Mouse (Mus musculus) liver, embryonic 16.5 days (tissue): ENCODE measurements at regions not wholly inside any gene's neighbourhood (a gene's known extent, or its start where the extent isn't known, plus 50 kb on each side); places are given as distances from the start of the nearest gene placed in this dataset.
A peak's percentile ranks its signal among the peaks of the same experiment; 100 is the strongest.

Experiments
- ATAC-seq: fragments of 200-750 bp; cut with Nextera tagmentation; 2 replicates; pipeline ENCODE4 v1.8.0; 2017; ENCODE audit warnings: low read depth, mild to moderate bottlenecking, moderate number of reproducible peaks, moderate library complexity
- H3K27ac ChIP-seq: fragments of 300-500 bp; sonication (generic); 2 replicates; pipeline ENCODE4 v1.5.1; 2014; ENCODE audit warnings: mild to moderate bottlenecking, low read length
- H3K27me3 ChIP-seq: fragments of 300-500 bp; sonication (generic); 2 replicates; pipeline ENCODE4 v1.6.1; 2014; ENCODE audit warnings: low read depth, low read length, mixed read lengths; ENCODE audit not compliant: control insufficient read depth, insufficient read depth
- H3K36me3 ChIP-seq: fragments of 300-500 bp; sonication (generic); 2 replicates; pipeline ENCODE4 v1.6.1; 2014; ENCODE audit warnings: mild to moderate bottlenecking; ENCODE audit not compliant: control insufficient read depth, insufficient read depth
- H3K4me1 ChIP-seq: fragments of 300-500 bp; sonication (generic); 2 replicates; pipeline ENCODE4 v1.6.1; 2014; ENCODE audit warnings: low read depth, low read length, mixed read lengths; ENCODE audit not compliant: control insufficient read depth
- H3K4me2 ChIP-seq: fragments of 300-500 bp; sonication (generic); 2 replicates; pipeline ENCODE4 v1.6.1; 2014; ENCODE audit warnings: low read depth, low read length, mixed read lengths
- H3K4me3 ChIP-seq: fragments of 300-500 bp; sonication (generic); 2 replicates; pipeline ENCODE4 v1.5.1; 2014; ENCODE audit warnings: low read depth, mild to moderate bottlenecking, low read length
- H3K9ac ChIP-seq: fragments of 300-500 bp; sonication (generic); 2 replicates; pipeline ENCODE4 v1.6.1; 2014; ENCODE audit warnings: low read depth, low read length
- H3K9me3 ChIP-seq: fragments of 300-500 bp; sonication (generic); replicated peaks from 2 replicates; pipeline ENCODE4 v1.6.1; 2016; ENCODE audit warnings: low read length; ENCODE audit not compliant: control insufficient read depth
- WGBS: fragments of 180-500 bp; shearing (Covaris S2); extraction: QIAGEN DNeasy Blood & Tissue Kit; methylation state at CpG from one replicate; pipeline ENCODE4 v1.1.7; 2014; ENCODE audit not compliant: insufficient replicate concordance; 5-methylcytosine and 5-hydroxymethylcytosine counted together

DNA sequence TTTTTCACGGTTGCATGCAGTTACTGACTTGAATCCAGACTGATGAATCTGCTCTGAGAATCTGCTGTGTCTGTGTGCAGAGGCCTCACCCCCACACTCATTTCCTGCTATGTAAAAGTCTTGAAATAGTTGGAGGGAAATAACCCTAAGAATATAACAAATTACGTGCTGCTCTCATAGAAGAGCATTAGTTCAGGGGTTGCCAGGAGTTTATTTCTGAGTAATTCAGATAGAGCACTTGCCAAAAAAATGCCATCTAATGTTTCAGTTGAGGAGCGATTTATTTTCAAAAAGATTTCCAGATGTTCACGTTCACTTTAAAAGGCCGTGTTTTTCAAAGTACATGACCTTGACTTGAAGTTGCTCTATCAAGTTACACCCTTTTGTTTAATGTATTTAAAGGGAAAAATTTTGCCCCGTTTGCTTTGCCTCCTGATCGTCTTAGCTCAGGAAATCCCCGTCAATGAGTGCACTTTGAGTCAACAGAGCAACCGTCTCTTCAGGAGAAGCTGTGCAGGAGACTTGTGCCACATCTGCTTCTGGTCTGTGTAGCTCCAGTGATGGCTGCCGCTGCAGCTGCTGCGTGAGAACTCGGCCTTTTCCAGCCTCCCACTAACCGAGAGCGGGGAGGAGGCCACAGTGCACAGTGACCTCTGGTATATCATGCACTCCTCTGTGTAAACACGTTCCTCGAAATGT is 50.9 kb upstream of the Sec61g start:
- H3K27ac ChIP-seq: no peak overlapping the region
- no peak overlapping the region for H3K4me2 ChIP-seq
- H3K4me1 ChIP-seq: no peaks in the 10 kb centered on the region
- no peak for ATAC-seq
- H3K36me3 ChIP-seq: no peaks in the 10 kb centered on the region
- no peak overlapping the region for H3K9ac ChIP-seq
- WGBS: 40% methylated on average over 16 of the region's 16 CpGs
- no peak overlapping the region for H3K4me3 ChIP-seq
- no peaks in the 10 kb centered on the region for H3K9me3 ChIP-seq
- H3K27me3 ChIP-seq: no peaks in the 10 kb centered on the region

DNA sequence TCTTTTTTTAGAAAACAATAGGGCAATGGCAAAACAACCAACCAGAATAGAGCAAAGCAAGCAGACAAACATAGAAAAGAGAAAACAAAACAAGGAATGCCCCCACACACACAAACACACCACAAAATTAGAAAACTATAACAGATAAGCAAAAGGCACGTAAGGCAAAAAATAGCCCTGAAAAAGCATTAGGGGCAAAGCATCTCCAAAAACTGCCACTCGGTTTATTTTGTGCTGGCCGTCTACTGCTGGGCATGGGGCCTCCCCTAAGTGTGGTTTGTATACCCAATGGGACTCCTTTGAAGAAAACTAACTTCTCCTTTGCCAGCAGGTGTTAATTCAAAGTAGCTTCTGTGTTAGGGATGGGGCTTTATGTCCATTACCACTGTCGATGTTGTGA is 53.4 kb upstream of the Sec61g start:
- Histone ChIP-seq H3K4me1 (no peaks in the 10 kb centered on the region), H3K4me2 (no peak overlapping the region), H3K27ac (no peak overlapping the region), H3K9me3 (no peaks in the 10 kb centered on the region), H3K36me3 (no peaks in the 10 kb centered on the region), H3K4me3 (no peak overlapping the region), H3K27me3 (no peaks in the 10 kb centered on the region), H3K9ac (no peak overlapping the region)
- WGBS: 64% methylated on average over 4 of the region's 4 CpGs
- no peak for ATAC-seq

DNA sequence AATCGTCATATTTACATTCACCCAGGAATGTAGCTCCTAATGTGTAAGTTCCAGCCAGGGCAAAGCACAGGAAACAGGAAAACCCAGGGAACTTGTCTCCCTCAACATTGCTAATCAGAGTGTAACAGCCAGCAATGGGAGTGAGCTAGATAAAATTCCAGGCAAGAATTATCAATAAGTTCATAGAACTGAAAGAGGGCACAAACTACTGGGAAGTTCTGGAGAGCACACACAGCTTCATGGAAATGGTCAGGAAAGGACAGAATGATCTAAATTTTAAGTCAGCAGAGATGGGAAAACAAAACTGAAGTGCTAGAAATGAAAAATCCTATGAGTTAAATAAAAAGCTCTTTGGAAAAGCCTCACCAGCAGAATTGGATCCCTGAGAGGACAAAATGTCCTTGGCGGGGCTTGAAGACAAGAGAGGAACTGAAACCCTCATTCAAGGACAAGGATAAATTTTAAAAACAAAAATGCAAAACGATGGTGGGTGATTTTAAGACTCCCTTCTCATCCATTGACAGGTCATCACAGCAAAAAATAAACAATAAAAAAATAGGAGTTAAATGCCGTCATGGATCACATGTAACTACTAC is 80.9 kb upstream of the Sec61g start:
- Histone ChIP-seq H3K27ac (no peak overlapping the region), H3K4me2 (no peak overlapping the region), H3K9me3 (no peaks in the 10 kb centered on the region), H3K9ac (no peak overlapping the region), H3K27me3 (no peaks in the 10 kb centered on the region), H3K4me1 (no peaks in the 10 kb centered on the region), H3K4me3 (no peak overlapping the region), H3K36me3 (no peaks in the 10 kb centered on the region)
- WGBS: 47% methylated on average over 4 of the region's 4 CpGs
- no peak for ATAC-seq

DNA sequence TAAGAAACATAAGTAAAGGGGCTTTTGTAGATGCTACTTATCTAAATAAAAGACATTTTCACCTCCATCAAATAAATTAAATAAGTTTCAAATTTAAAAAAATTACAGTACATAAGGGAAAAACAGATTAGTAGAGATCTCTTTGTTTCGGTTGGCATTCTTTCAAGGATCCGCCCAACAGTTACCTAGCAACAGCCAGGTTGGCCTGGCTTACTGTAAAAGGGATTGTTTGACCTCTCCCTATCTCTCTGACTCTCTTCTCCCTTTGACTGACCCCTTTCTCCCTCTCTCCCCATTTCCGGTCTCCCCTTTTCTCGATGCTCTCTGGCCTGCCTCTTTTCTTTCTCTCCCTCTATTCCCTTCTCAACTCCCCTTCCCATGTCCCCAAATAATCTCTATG is 82.3 kb upstream of the Sec61g start:
- WGBS: 67% methylated on average over 4 of the region's 4 CpGs
- no peaks in the 10 kb centered on the region for H3K27me3 ChIP-seq
- H3K27ac ChIP-seq: no peak overlapping the region
- no peak overlapping the region for H3K4me2 ChIP-seq
- H3K4me1 ChIP-seq: no peaks in the 10 kb centered on the region
- H3K9me3 ChIP-seq: no peaks in the 10 kb centered on the region
- H3K9ac ChIP-seq: no peak overlapping the region
- H3K36me3 ChIP-seq: no peaks in the 10 kb centered on the region
- no peak overlapping the region for H3K4me3 ChIP-seq
- ATAC-seq: no peak

DNA sequence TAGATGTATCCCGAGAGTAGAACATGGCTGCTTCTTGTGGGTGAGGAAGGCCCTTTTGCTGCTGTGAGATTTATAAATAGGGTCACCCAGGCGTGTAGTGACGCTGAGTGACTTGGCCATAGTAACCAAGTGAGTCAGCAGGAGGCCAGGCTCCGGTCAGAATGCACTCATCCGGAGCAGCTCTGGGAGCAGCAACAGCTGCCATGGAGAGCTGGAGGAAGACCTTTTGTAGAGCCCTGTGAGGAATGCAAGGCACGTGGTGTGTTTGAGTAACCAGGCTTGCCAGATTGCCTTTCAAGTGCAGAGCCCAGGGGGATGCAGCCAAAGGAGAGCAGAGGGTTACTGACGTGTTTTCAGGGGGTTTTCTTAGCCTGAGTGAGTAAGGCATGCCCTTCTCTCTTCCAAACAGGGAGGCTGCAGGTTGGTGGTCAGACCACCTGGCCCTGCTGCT is 83.2 kb upstream of the Sec61g start:
- no peak overlapping the region for H3K4me3 ChIP-seq
- no peak overlapping the region for H3K9ac ChIP-seq
- H3K4me2 ChIP-seq: no peak overlapping the region
- H3K36me3 ChIP-seq: no peaks in the 10 kb centered on the region
- WGBS: 22% methylated on average over 7 of the region's 7 CpGs
- H3K9me3 ChIP-seq: no peaks in the 10 kb centered on the region
- H3K27ac ChIP-seq: no peak overlapping the region
- no peaks in the 10 kb centered on the region for H3K4me1 ChIP-seq
- H3K27me3 ChIP-seq: no peaks in the 10 kb centered on the region
- ATAC-seq: peak; percentile 59

DNA sequence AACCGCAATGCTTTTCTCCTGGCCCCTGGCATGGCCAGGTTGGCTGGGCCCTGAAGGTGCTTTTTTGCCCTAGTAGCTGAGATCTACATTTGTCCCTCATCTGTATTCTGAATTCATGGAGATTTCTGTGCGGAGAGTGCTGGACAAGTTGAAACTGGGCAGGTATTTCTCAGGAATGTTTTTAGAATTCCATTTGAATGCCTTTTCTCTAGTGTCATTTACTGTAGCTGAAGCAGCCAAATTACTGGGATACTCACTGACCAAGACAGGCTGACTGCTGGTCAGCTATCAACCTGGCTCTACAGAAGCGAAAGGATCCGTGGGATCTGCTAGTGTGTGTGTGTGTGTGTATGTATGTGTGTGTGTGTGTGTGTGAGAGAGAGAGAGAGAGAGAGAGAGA is 83.7 kb upstream of the Sec61g start:
- Histone ChIP-seq H3K9me3 (no peaks in the 10 kb centered on the region), H3K27me3 (no peaks in the 10 kb centered on the region), H3K27ac (no peak overlapping the region), H3K4me1 (no peaks in the 10 kb centered on the region), H3K4me2 (no peak overlapping the region), H3K4me3 (no peak overlapping the region), H3K9ac (no peak overlapping the region), H3K36me3 (no peaks in the 10 kb centered on the region)
- WGBS: 65% methylated on average over 4 of the region's 4 CpGs
- no peak for ATAC-seq

DNA sequence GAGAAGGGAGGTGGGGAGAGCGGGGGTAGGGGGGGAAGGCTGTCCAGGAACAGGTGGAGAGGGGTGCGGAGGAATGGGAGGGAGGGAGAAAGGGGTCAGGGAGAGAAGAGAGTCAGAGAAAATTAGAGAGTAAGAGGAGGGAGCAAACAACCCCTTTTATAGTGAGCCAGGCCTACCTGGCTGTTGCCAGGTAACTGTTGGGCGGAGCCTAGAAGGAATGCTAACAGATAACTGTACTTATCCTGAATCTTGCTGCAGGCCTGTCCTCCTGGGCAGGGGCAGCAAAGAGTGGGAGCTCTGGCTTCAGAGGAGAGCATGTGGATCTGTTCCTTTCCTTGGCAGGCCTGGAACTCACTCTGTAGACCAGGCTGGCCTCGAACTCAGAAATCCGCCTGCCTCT is 84.5 kb upstream of the Sec61g start:
- Histone ChIP-seq H3K9ac (no peak overlapping the region), H3K27ac (no peak overlapping the region), H3K4me3 (no peak overlapping the region), H3K4me1 (no peaks in the 10 kb centered on the region), H3K9me3 (no peaks in the 10 kb centered on the region), H3K36me3 (no peaks in the 10 kb centered on the region), H3K27me3 (no peaks in the 10 kb centered on the region), H3K4me2 (no peak overlapping the region)
- no peak for ATAC-seq
- WGBS: 83% methylated on average over 5 of the region's 5 CpGs

DNA sequence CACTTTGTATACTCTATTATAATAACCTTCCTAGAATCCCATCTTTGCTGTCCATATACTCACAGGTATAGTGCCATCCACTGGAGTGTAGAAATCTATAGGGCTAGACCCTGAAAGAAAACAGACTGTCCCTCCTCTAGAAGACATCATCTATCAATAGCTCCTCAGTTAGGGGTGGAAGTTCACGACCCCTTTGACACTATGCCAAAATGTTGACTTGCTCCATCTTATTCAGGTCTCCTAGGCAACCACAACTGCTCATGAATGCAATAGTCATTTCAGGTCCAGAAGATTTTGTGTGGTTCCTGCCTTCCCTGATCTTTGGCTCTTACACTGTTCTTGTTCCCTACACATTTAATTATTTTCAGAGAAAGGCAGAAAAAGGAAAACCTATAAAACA is 86.5 kb upstream of the Sec61g start:
- WGBS: 45% methylated on average over 1 of the region's 1 CpGs
- no peak overlapping the region for H3K4me2 ChIP-seq
- H3K36me3 ChIP-seq: no peaks in the 10 kb centered on the region
- no peak overlapping the region for H3K27ac ChIP-seq
- H3K27me3 ChIP-seq: no peaks in the 10 kb centered on the region
- no peak overlapping the region for H3K4me3 ChIP-seq
- H3K4me1 ChIP-seq: no peaks in the 10 kb centered on the region
- no peak for ATAC-seq
- no peak overlapping the region for H3K9ac ChIP-seq
- no peaks in the 10 kb centered on the region for H3K9me3 ChIP-seq

DNA sequence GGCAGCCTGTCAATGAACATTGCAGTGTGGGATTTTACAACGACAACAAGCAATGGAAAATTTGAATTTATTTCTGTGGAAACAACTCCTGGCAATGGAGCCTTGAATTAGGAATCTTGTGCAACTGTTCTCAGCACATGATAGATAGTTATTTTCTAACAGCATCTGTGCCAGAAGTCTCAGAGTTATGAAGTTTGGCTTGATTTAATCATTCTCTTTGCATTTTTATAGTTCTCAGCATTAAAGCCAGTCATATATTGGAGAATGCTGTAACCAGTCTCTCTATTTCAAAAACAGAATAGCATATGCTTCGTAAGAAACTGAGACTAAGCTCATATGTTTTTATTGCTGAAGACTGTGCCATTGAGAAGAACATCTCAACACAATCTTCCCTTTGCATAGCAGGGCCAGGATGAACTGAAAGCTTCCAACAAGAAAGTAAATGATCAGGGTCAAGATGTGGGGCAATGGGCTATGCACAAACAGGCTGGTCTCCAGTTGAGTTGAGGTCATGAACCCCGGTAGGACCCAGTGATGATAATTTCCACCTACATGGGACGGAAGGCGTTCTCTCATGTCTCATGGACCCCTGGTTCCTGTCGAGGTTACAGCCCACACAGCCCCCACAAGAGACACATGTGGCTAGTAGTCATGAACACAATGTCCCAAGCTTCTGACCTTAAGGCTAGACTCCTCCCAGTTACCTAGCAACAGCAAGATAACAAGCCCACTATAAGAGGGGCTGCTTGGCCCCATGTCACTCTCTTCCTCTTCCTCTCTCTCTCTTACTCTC is 89.0 kb upstream of the Sec61g start:
- Histone ChIP-seq H3K4me2 (no peak overlapping the region), H3K4me1 (no peaks in the 10 kb centered on the region), H3K9me3 (no peaks in the 10 kb centered on the region), H3K4me3 (no peak overlapping the region), H3K27me3 (no peaks in the 10 kb centered on the region), H3K9ac (no peak overlapping the region), H3K27ac (no peak overlapping the region), H3K36me3 (no peaks in the 10 kb centered on the region)
- 62% methylated on average over 6 of the region's 6 CpGs for WGBS
- ATAC-seq: no peak
